Mouse (Mus musculus) heart, adult 2 months (tissue): ENCODE measurements at regions not wholly inside any gene's neighbourhood (a gene's known extent, or its start where the extent isn't known, plus 50 kb on each side); places are given as distances from the start of the nearest gene placed in this dataset.

Experiments used
- DNase-seq, 2 experiments: peaks; one replicate each; pipeline ENCODE4 v3.0.0; 2021
- H3K27ac ChIP-seq: fragments of 200-600 bp; 2 replicates; pipeline ENCODE4 v1.8.1; 2022
- H3K27me3 ChIP-seq: fragments of 200-500 bp; 2 replicates; pipeline ENCODE4 v1.6.1; 2012; ENCODE audit warnings: mild to moderate bottlenecking, low read length, inconsistent platforms, mixed read lengths; ENCODE audit not compliant: control insufficient read depth, insufficient read depth
- H3K36me3 ChIP-seq: fragments of 200-500 bp; 2 replicates; pipeline ENCODE4 v1.6.1; 2012; ENCODE audit warnings: low read length, inconsistent platforms; ENCODE audit not compliant: control insufficient read depth, insufficient read depth
- H3K4me1 ChIP-seq: fragments of 200-500 bp; 2 replicates; pipeline ENCODE4 v1.6.1; 2011; ENCODE audit warnings: low read length; ENCODE audit not compliant: control insufficient read depth, insufficient read depth
- H3K4me3 ChIP-seq: fragments of 200-600 bp; 2 replicates; pipeline ENCODE4 v1.8.1; 2022
- H3K79me2 ChIP-seq: fragments of 200-500 bp; replicated peaks from 2 replicates; pipeline ENCODE4 v1.6.1; 2012; ENCODE audit warnings: mild to moderate bottlenecking, inconsistent platforms, low read length, moderate library complexity, mixed read lengths; ENCODE audit not compliant: control insufficient read depth, insufficient read depth
- H3K9ac ChIP-seq: fragments of 200-500 bp; 2 replicates; pipeline ENCODE4 v1.6.1; 2012; ENCODE audit warnings: low read depth, mild to moderate bottlenecking, control low read depth, inconsistent platforms, low read length, mixed read lengths
- CTCF ChIP-seq: fragments of 200-600 bp; IDR thresholded peaks from 2 replicates; pipeline ENCODE4 v1.8.1; 2022; ENCODE audit warnings: antibody characterized with exemption, mild to moderate bottlenecking, moderate library complexity
- EP300 ChIP-seq: fragments of 200-500 bp; IDR thresholded peaks from 2 replicates; pipeline ENCODE4 v1.6.1; 2011; ENCODE audit warnings: low read depth, low read length, control low read depth; ENCODE audit not compliant: insufficient read depth
- POLR2A ChIP-seq: fragments of 200-500 bp; IDR thresholded peaks from 2 replicates; pipeline ENCODE4 v1.6.1; 2011; ENCODE audit warnings: mild to moderate bottlenecking, low read depth, low read length, control low read depth; ENCODE audit not compliant: insufficient read depth
- WGBS: fragments of 180-500 bp; shearing (Covaris S2); methylation state at CpG from one replicate; pipeline ENCODE4 v1.1.7; 2018; 5-methylcytosine and 5-hydroxymethylcytosine counted together
- intact Hi-C: fragments of 180-260 bp; cut with DNase I; formaldehyde crosslinking; loops from one replicate; pipeline ENCODE4 v1.15.1; 2025

GRCm38 (mm10) chr17:62986304-62986703 lies 105.2 kb upstream of the Efna5 start:
- no peak for TF ChIP-seq POLR2A
- TF ChIP-seq CTCF: no peak
- no peak for TF ChIP-seq EP300
- H3K27ac ChIP-seq: no peak overlapping the region
- no peaks in the 10 kb centered on the region for H3K36me3 ChIP-seq
- intact Hi-C loops: no loop called here
- H3K79me2 ChIP-seq: no peaks in the 10 kb centered on the region
- 50% methylated on average over 6 of the region's 6 CpGs for WGBS
- no peak overlapping the region for H3K4me3 ChIP-seq
- H3K27me3 ChIP-seq: no peaks in the 10 kb centered on the region
- DNase-seq: no peak
- H3K4me1 ChIP-seq: no peaks in the 10 kb centered on the region
- H3K9ac ChIP-seq: no peak overlapping the region

GRCm38 (mm10) chr17:62980337-62980736 lies 99.2 kb upstream of the Efna5 start:
- H3K4me1 ChIP-seq: no peaks in the 10 kb centered on the region
- TF ChIP-seq POLR2A: no peak
- no peak for TF ChIP-seq CTCF
- no peaks in the 10 kb centered on the region for H3K36me3 ChIP-seq
- no peak overlapping the region for H3K4me3 ChIP-seq
- intact Hi-C loops: no loop called here
- H3K79me2 ChIP-seq: no peaks in the 10 kb centered on the region
- WGBS: 53% methylated on average over 3 of the region's 3 CpGs
- no peak overlapping the region for H3K27ac ChIP-seq
- H3K9ac ChIP-seq: no peak overlapping the region
- H3K27me3 ChIP-seq: no peaks in the 10 kb centered on the region
- DNase-seq: no peak

- no peak overlapping the region for H3K4me3 ChIP-seq
- no peaks in the 10 kb centered on the region for H3K27me3 ChIP-seq
- no peak overlapping the region for H3K9ac ChIP-seq
- H3K4me1 ChIP-seq: no peaks in the 10 kb centered on the region
- no peak overlapping the region for H3K27ac ChIP-seq
- TF ChIP-seq CTCF (no peak), EP300 (no peak), POLR2A (no peak)
- H3K36me3 ChIP-seq: no peaks in the 10 kb centered on the region
- 54% methylated on average over 4 of the region's 4 CpGs for WGBS
- DNase-seq: no peak
- no peaks in the 10 kb centered on the region for H3K79me2 ChIP-seq
- intact Hi-C loops: no loop called here
These were observed 96.4 kb upstream of the Efna5 start for GRCm38 (mm10) chr17:62977561-62977960.

GRCm38 (mm10) chr17:62977136-62977535 lies 96.0 kb upstream of the Efna5 start:
- Histone ChIP-seq H3K27ac (no peak overlapping the region), H3K36me3 (no peaks in the 10 kb centered on the region), H3K4me1 (no peaks in the 10 kb centered on the region), H3K79me2 (no peaks in the 10 kb centered on the region), H3K4me3 (no peak overlapping the region), H3K9ac (no peak overlapping the region), H3K27me3 (no peaks in the 10 kb centered on the region)
- no peak for DNase-seq
- TF ChIP-seq CTCF: no peak
- no peak for TF ChIP-seq POLR2A
- TF ChIP-seq EP300: no peak
- intact Hi-C loops: no loop called here
- 73% methylated on average over 4 of the region's 4 CpGs for WGBS

GRCm38 (mm10) chr17:62974627-62975279 lies 93.6 kb upstream of the Efna5 start:
- no peak for TF ChIP-seq CTCF
- TF ChIP-seq EP300: no peak
- TF ChIP-seq POLR2A: no peak
- H3K4me3 ChIP-seq: no peak overlapping the region
- 80% methylated on average over 8 of the region's 8 CpGs for WGBS
- DNase-seq: no peak
- no peaks in the 10 kb centered on the region for H3K4me1 ChIP-seq
- H3K79me2 ChIP-seq: no peaks in the 10 kb centered on the region
- intact Hi-C loops: no loop called here
- no peak overlapping the region for H3K27ac ChIP-seq
- H3K27me3 ChIP-seq: no peaks in the 10 kb centered on the region
- H3K36me3 ChIP-seq: no peaks in the 10 kb centered on the region
- H3K9ac ChIP-seq: no peak overlapping the region

GRCm38 (mm10) chr17:62969025-62969424 lies 87.9 kb upstream of the Efna5 start:
- no peak for DNase-seq
- intact Hi-C loops: no loop called here
- H3K9ac ChIP-seq: no peak overlapping the region
- H3K4me1 ChIP-seq: no peaks in the 10 kb centered on the region
- H3K4me3 ChIP-seq: no peak overlapping the region
- no peaks in the 10 kb centered on the region for H3K36me3 ChIP-seq
- no peak overlapping the region for H3K27ac ChIP-seq
- 70% methylated on average over 6 of the region's 6 CpGs for WGBS
- no peaks in the 10 kb centered on the region for H3K79me2 ChIP-seq
- TF ChIP-seq CTCF (no peak), POLR2A (no peak), EP300 (no peak)
- H3K27me3 ChIP-seq: no peaks in the 10 kb centered on the region
